Mouse (Mus musculus): ENCODE measurements around the gene Faah.

GRCm38 (mm10) chr4:115984967-115985366 is 32.8 kb downstream of the Faah start:
- TF ChIP-seq SMC3 (IDR thresholded peaks at IDR 0.05; ENCODE audit: low read depth, low read length) (no peak), TBP (IDR thresholded peaks at IDR 0.05; ENCODE audit: low read depth, low read length) (peak; percentile 73), CTCF (IDR thresholded peaks at IDR 0.05 in 2 of 3, conservative IDR thresholded peaks at IDR 0.05 in 1 of 3; ENCODE audit: control insufficient read depth in 1 of 3, insufficient read depth in 1 of 3, low read depth in 2 of 3, low read length in 3 of 3, poor library complexity in 1 of 3, severe bottlenecking in 1 of 3) (peak; percentile 26 to 66 (median 66); a peak in 5 of 6 replicates), GABPA (IDR thresholded peaks at IDR 0.05; ENCODE audit: low read depth, low read length) (no peak), EP300 (IDR thresholded peaks at IDR 0.05; ENCODE audit: low read depth in 1 of 2, low read length in 2 of 2) (no peak), ZNF384 (IDR thresholded peaks at IDR 0.05; ENCODE audit: low read depth, low read length) (no peak), CHD2 (IDR thresholded peaks at IDR 0.05; ENCODE audit: low read length) (no peak), USF1 (IDR thresholded peaks at IDR 0.05; ENCODE audit: low read depth, low read length) (no peak), BHLHE40 (IDR thresholded peaks at IDR 0.05; ENCODE audit: borderline replicate concordance, low read depth, low read length) (no peak), POLR2A (IDR thresholded peaks at IDR 0.05; ENCODE audit: control insufficient read depth in 1 of 2, insufficient read depth in 1 of 2, low read depth in 1 of 2, low read length in 2 of 2, poor library complexity in 1 of 2) (peak in 1 of 2 experiments; percentile 62; a peak in 1 of 4 replicates), HCFC1 (IDR thresholded peaks at IDR 0.05; ENCODE audit: low read depth, low read length) (peak; percentile 89), JUND (IDR thresholded peaks at IDR 0.05; ENCODE audit: low read depth, low read length) (no peak)
